Mouse (Mus musculus): ENCODE results near the gene Dock10.

GRCm38 (mm10) chr1:80665161-80665560 lies 93.2 kb downstream of the Dock10 start:
- TF ChIP-seq CTCF (IDR thresholded peaks at IDR 0.05; ENCODE audit: low read depth) (no peak), EP300 (optimal IDR thresholded peaks at IDR 0.05) (no peak)

Measured in stomach, postnatal 0 days (tissue).